Mouse (Mus musculus) neural tube, embryonic 13.5 days (tissue): Measurements from ENCODE around the gene Tmem179b. TPM values are rescaled to one million over a fixed set of nuclear protein-coding genes. Genes with fewer than 3 reads are reported as not detected.
A peak's percentile ranks its signal among the peaks of the same experiment; 100 is the strongest.
"Not testable (repeated sequence)": the region's sequence is repeated elsewhere in the genome, so short reads cannot be mapped to it uniquely, and the experiment has no call there.

ENCODE experiments used
- ATAC-seq: fragments of 200-750 bp; cut with Nextera tagmentation; 2 replicates; pipeline ENCODE4 v1.8.0; 2017; ENCODE audit warnings: low read depth, mild to moderate bottlenecking, moderate TSS enrichment, moderate library complexity
- H3K27ac ChIP-seq: fragments of 300-500 bp; sonication (generic); replicated peaks from 2 replicates; pipeline ENCODE4 v1.5.1; 2015; ENCODE audit warnings: moderate library complexity, mild to moderate bottlenecking, inconsistent platforms
- H3K27me3 ChIP-seq: fragments of 300-500 bp; sonication (generic); 2 replicates; pipeline ENCODE4 v1.6.1; 2015; ENCODE audit warnings: mild to moderate bottlenecking, inconsistent platforms
- H3K36me3 ChIP-seq: fragments of 300-500 bp; sonication (generic); 2 replicates; pipeline ENCODE4 v1.6.1; 2015; ENCODE audit warnings: mild to moderate bottlenecking, inconsistent platforms
- H3K4me1 ChIP-seq: fragments of 300-500 bp; sonication (generic); replicated peaks from 2 replicates; pipeline ENCODE4 v1.6.1; 2015; ENCODE audit warnings: inconsistent platforms
- H3K4me2 ChIP-seq: fragments of 300-500 bp; sonication (generic); 2 replicates; pipeline ENCODE4 v1.6.1; 2015; ENCODE audit warnings: inconsistent platforms, mild to moderate bottlenecking, moderate library complexity
- H3K4me3 ChIP-seq: fragments of 300-500 bp; sonication (generic); 2 replicates; pipeline ENCODE4 v1.5.1; 2015; ENCODE audit warnings: mild to moderate bottlenecking, inconsistent platforms
- H3K9ac ChIP-seq: fragments of 300-500 bp; sonication (generic); 2 replicates; pipeline ENCODE4 v1.6.1; 2015; ENCODE audit warnings: moderate library complexity, mild to moderate bottlenecking, inconsistent platforms
- H3K9me3 ChIP-seq: fragments of 300-500 bp; sonication (generic); 2 replicates; pipeline ENCODE4 v1.6.1; 2016; ENCODE audit warnings: inconsistent platforms
- WGBS: fragments of 180-500 bp; shearing (Covaris S2); methylation state at CpG from one replicate; pipeline ENCODE4 v1.1.7; 2015; 5-methylcytosine and 5-hydroxymethylcytosine counted together
- polyA plus RNA-seq: library from polyadenylated mRNA; unstranded; fragments of >200 nt; fragmentation: Nextera tagmentation; extraction: Ambion mirVana; gene quantifications from 2 replicates; pipeline ENCODE4 v1.2.1, GENCODE M21; 2015

The Tmem179b gene
- polyA plus RNA-seq, 1 experiment from 2014 or later = 39.3 TPM

GRCm38 (mm10) chr19:8741243-8741869 lies 32.9 kb downstream of the Tmem179b start, which contains the start of gene Stx5a:
Stx5a (plus strand) TSS chr19:8741413.
- peak; percentile 98 for ATAC-seq
- WGBS = under 1% methylated on average over 36 of the region's 36 CpGs
- peak within 1 kb of the TSS; percentile 94 for H3K27ac ChIP-seq
- peaks cover 32% of the 10 kb centered on the region for H3K4me1 ChIP-seq
- peak within 1 kb of the TSS; percentile 88 for H3K9ac ChIP-seq
- peaks cover 69% of the 10 kb centered on the region for H3K36me3 ChIP-seq
- peak within 1 kb of the TSS; percentile 80 for H3K4me2 ChIP-seq
- H3K4me3 ChIP-seq = peak within 1 kb of the TSS; percentile 72
- no peaks in the 10 kb centered on the region for H3K9me3 ChIP-seq
- H3K27me3 ChIP-seq = no peaks in the 10 kb centered on the region

GRCm38 (mm10) chr19:8740603-8741002 lies 33.7 kb downstream of the Tmem179b start, which contains the start of gene 1700092M07Rik:
1700092M07Rik (plus strand) TSS chr19:8740718.
- WGBS = 70% methylated on average over 14 of the region's 14 CpGs

GRCm38 (mm10) chr19:8739646-8740045 lies 34.6 kb downstream of the Tmem179b start:
- Histone ChIP-seq H3K4me3 (0 out of 2 replicates have a peak overlapping the region, but pooled peaks have one; percentile 6), H3K4me1 (peaks cover 43% of the 10 kb centered on the region), H3K9ac (no peak overlapping the region; the same call in 1 of the 2 replicates), H3K9me3 (no peaks in the 10 kb centered on the region), H3K27ac (no peak overlapping the region), H3K4me2 (no peak overlapping the region), H3K36me3 (peaks cover 52% of the 10 kb centered on the region), H3K27me3 (no peaks in the 10 kb centered on the region)
- 93% methylated on average over 6 of the region's 6 CpGs for WGBS
- no peak for ATAC-seq

More at GRCm38 (mm10) chr19:8740603-8741002, 33.7 kb downstream of the Tmem179b start, which contains the start of gene 1700092M07Rik:
- Histone ChIP-seq H3K4me2 (peak within 1 kb of the TSS; percentile 80), H3K27me3 (no peaks in the 10 kb centered on the region), H3K36me3 (peaks cover 62% of the 10 kb centered on the region), H3K27ac (peak within 1 kb of the TSS; percentile 94), H3K9me3 (no peaks in the 10 kb centered on the region), H3K4me3 (peak within 1 kb of the TSS; percentile 72), H3K4me1 (peaks cover 36% of the 10 kb centered on the region), H3K9ac (peak within 1 kb of the TSS; percentile 68)
- peak; percentile 1; the same call in 1 of the 2 replicates for ATAC-seq

GRCm38 (mm10) chr19:8738911-8739310 lies 35.4 kb downstream of the Tmem179b start:
- Histone ChIP-seq H3K36me3 (peaks cover 45% of the 10 kb centered on the region), H3K9ac (no peak overlapping the region), H3K27me3 (no peaks in the 10 kb centered on the region), H3K4me3 (no peak overlapping the region), H3K4me2 (no peak overlapping the region), H3K9me3 (no peaks in the 10 kb centered on the region), H3K27ac (no peak overlapping the region), H3K4me1 (peaks cover 43% of the 10 kb centered on the region)
- 91% methylated on average over 7 of the region's 7 CpGs for WGBS
- ATAC-seq = no peak

- peak overlapping the region; percentile 83 for H3K27ac ChIP-seq
- H3K9me3 ChIP-seq = no peaks in the 10 kb centered on the region
- peaks cover 29% of the 10 kb centered on the region for H3K4me1 ChIP-seq
- H3K4me2 ChIP-seq = peak overlapping the region; percentile 81
- peaks cover 32% of the 10 kb centered on the region for H3K36me3 ChIP-seq
- ATAC-seq = no peak; the same call in 1 of the 2 replicates
- no peaks in the 10 kb centered on the region for H3K27me3 ChIP-seq
- 2% methylated on average over 11 of the region's 11 CpGs for WGBS
- peak overlapping the region; percentile 87 for H3K9ac ChIP-seq
- H3K4me3 ChIP-seq = peak overlapping the region; percentile 91
Measured at GRCm38 (mm10) chr19:8736160-8736467, 38.2 kb downstream of the Tmem179b start.

GRCm38 (mm10) chr19:8735389-8736159 lies 38.7 kb downstream of the Tmem179b start, which contains the start of gene Wdr74:
Wdr74 (plus strand) TSS chr19:8735827.
- peak within 1 kb of the TSS; percentile 83 for H3K27ac ChIP-seq
- peak within 1 kb of the TSS; percentile 87 for H3K9ac ChIP-seq
- peak within 1 kb of the TSS; percentile 91 for H3K4me3 ChIP-seq
- no peaks in the 10 kb centered on the region for H3K27me3 ChIP-seq
- under 1% methylated on average over 32 of the region's 32 CpGs for WGBS
- H3K4me2 ChIP-seq = peak within 1 kb of the TSS; percentile 81
- H3K4me1 ChIP-seq = peaks cover 25% of the 10 kb centered on the region
- ATAC-seq = peak; percentile 94
- H3K9me3 ChIP-seq = no peaks in the 10 kb centered on the region
- H3K36me3 ChIP-seq = peaks cover 31% of the 10 kb centered on the region

- peaks cover 18% of the 10 kb centered on the region for H3K36me3 ChIP-seq
- peaks cover 19% of the 10 kb centered on the region for H3K4me1 ChIP-seq
- no peak overlapping the region for H3K4me2 ChIP-seq
- H3K4me3 ChIP-seq = no peak overlapping the region
- no peak overlapping the region for H3K27ac ChIP-seq
- WGBS = 78% methylated on average over 3 of the region's 3 CpGs
- H3K9me3 ChIP-seq = no peaks in the 10 kb centered on the region
- H3K9ac ChIP-seq = no peak overlapping the region
- H3K27me3 ChIP-seq = no peaks in the 10 kb centered on the region
- no peak for ATAC-seq
Measured at GRCm38 (mm10) chr19:8734334-8734733, 39.9 kb downstream of the Tmem179b start.

GRCm38 (mm10) chr19:8728335-8729099 lies 45.8 kb downstream of the Tmem179b start:
- H3K4me2 ChIP-seq = not testable (repeated sequence)
- 43% methylated on average over 3 of the region's 3 CpGs for WGBS

GRCm38 (mm10) chr19:8727495-8728114 lies 46.7 kb downstream of the Tmem179b start:
- Histone ChIP-seq H3K4me1 (peaks cover 29% of the 10 kb centered on the region), H3K27me3 (no peaks in the 10 kb centered on the region), H3K4me3 (no peak overlapping the region), H3K27ac (no peak overlapping the region), H3K36me3 (peaks cover 30% of the 10 kb centered on the region), H3K9me3 (no peaks in the 10 kb centered on the region), H3K9ac (no peak overlapping the region), H3K4me2 (no peak overlapping the region)
- 28% methylated on average over 5 of the region's 5 CpGs for WGBS
- ATAC-seq = no peak

More at GRCm38 (mm10) chr19:8728335-8729099, 45.8 kb downstream of the Tmem179b start:
- not testable (repeated sequence) for H3K9ac ChIP-seq, H3K27me3 ChIP-seq, H3K9me3 ChIP-seq, H3K4me3 ChIP-seq, H3K27ac ChIP-seq, ATAC-seq
- peaks cover 30% of the 10 kb centered on the region for H3K36me3 ChIP-seq
- H3K4me1 ChIP-seq = peaks cover 29% of the 10 kb centered on the region

- Histone ChIP-seq H3K27ac (no peak overlapping the region), H3K9me3 (no peaks in the 10 kb centered on the region), H3K4me1 (peaks cover 36% of the 10 kb centered on the region), H3K4me2 (no peak overlapping the region), H3K27me3 (no peaks in the 10 kb centered on the region), H3K36me3 (peaks cover 30% of the 10 kb centered on the region), H3K9ac (no peak overlapping the region), H3K4me3 (no peak overlapping the region)
- WGBS = 13% methylated on average over 3 of the region's 3 CpGs
- ATAC-seq = no peak
Measured at GRCm38 (mm10) chr19:8726609-8727390, 47.5 kb downstream of the Tmem179b start.
